Mouse (Mus musculus) R1 (cell line): Measurements from ENCODE around the gene Col11a2.

Experiments used
- DNase-seq: peaks from one replicate; pipeline ENCODE4 v3.0.0-alpha.2; 2018; ENCODE audit warnings: low read depth, low spot score

Gene Col11a2

GRCm38 (mm10) chr17:34047404-34048050 is 8.3 kb downstream of the Col11a2 start:
- no peak for DNase-seq

- DNase-seq: no peak
Observed at GRCm38 (mm10) chr17:34057224-34057623, 18.0 kb downstream of the Col11a2 start.

GRCm38 (mm10) chr17:34068864-34069263 is 29.6 kb downstream of the Col11a2 start:
- no peak for DNase-seq

- no peak for DNase-seq
Observed at GRCm38 (mm10) chr17:34072091-34072490, 32.9 kb downstream of the Col11a2 start.

GRCm38 (mm10) chr17:34075271-34075670 is 36.0 kb downstream of the Col11a2 start:
- DNase-seq: peak; percentile 80

- DNase-seq: peak; percentile 85
Observed at GRCm38 (mm10) chr17:34077549-34077948, 38.3 kb downstream of the Col11a2 start.

- DNase-seq: peak; percentile 56
Observed at GRCm38 (mm10) chr17:34078148-34078547, 38.9 kb downstream of the Col11a2 start.

- DNase-seq: no peak
Observed at GRCm38 (mm10) chr17:34079002-34079401, 39.8 kb downstream of the Col11a2 start.

GRCm38 (mm10) chr17:34079621-34080020 is 40.4 kb downstream of the Col11a2 start:
- peak; percentile 93 for DNase-seq

GRCm38 (mm10) chr17:34083104-34083503 is 43.9 kb downstream of the Col11a2 start:
- DNase-seq: peak; percentile 61

GRCm38 (mm10) chr17:34087386-34087785 is 48.1 kb downstream of the Col11a2 start:
- peak; percentile 83 for DNase-seq

GRCm38 (mm10) chr17:34088124-34088523 is 48.9 kb downstream of the Col11a2 start:
- no peak for DNase-seq

GRCm38 (mm10) chr17:34090923-34091322 is 51.7 kb downstream of the Col11a2 start:
- DNase-seq: peak; percentile 79

- no peak for DNase-seq
Observed at GRCm38 (mm10) chr17:34092197-34092875, 53.1 kb downstream of the Col11a2 start, which contains the start of gene H2-Oa. H2-Oa (plus strand) TSS chr17:34092340.

- peak; percentile 88 for DNase-seq
Observed at GRCm38 (mm10) chr17:34093199-34093874, 54.1 kb downstream of the Col11a2 start.

- DNase-seq: peak; percentile 39
Observed at GRCm38 (mm10) chr17:34094283-34095035, 55.2 kb downstream of the Col11a2 start.

- DNase-seq: no peak
Observed at GRCm38 (mm10) chr17:34096497-34097010, 57.3 kb downstream of the Col11a2 start.

GRCm38 (mm10) chr17:34097272-34097671 is 58.0 kb downstream of the Col11a2 start:
- no peak for DNase-seq

- no peak for DNase-seq
Observed at GRCm38 (mm10) chr17:34098709-34099479, 59.7 kb downstream of the Col11a2 start.

- no peak for DNase-seq
Observed at GRCm38 (mm10) chr17:34099531-34099930, 60.3 kb downstream of the Col11a2 start.

- no peak for DNase-seq
Observed at GRCm38 (mm10) chr17:34101185-34101584, 61.9 kb downstream of the Col11a2 start.
